Mouse (Mus musculus) kidney, embryonic 16.5 days (tissue): ENCODE measurements at regions not wholly inside any gene's neighbourhood (a gene's known extent, or its start where the extent isn't known, plus 50 kb on each side); places are given as distances from the start of the nearest gene placed in this dataset.

Experiments used
- ATAC-seq: fragments of 200-750 bp; cut with Nextera tagmentation; 2 replicates; pipeline ENCODE4 v1.8.0; 2017; ENCODE audit warnings: moderate TSS enrichment; ENCODE audit not compliant: low FRiP score, low TSS enrichment
- H3K27ac ChIP-seq: fragments of 300-500 bp; sonication (generic); 2 replicates; pipeline ENCODE4 v1.5.1; 2014; ENCODE audit warnings: low read length
- H3K27me3 ChIP-seq: fragments of 300-500 bp; sonication (generic); 2 replicates; pipeline ENCODE4 v1.6.1; 2014; ENCODE audit warnings: low read length, control low read depth, mixed read lengths; ENCODE audit not compliant: insufficient read depth
- H3K36me3 ChIP-seq: fragments of 300-500 bp; sonication (generic); 2 replicates; pipeline ENCODE4 v1.6.1; 2014; ENCODE audit warnings: low read length, control low read depth, mixed read lengths; ENCODE audit not compliant: insufficient read depth
- H3K4me1 ChIP-seq: fragments of 300-500 bp; sonication (generic); 2 replicates; pipeline ENCODE4 v1.6.1; 2014; ENCODE audit warnings: low read length, control low read depth, mixed read lengths; ENCODE audit not compliant: insufficient read depth
- H3K4me2 ChIP-seq: fragments of 300-500 bp; sonication (generic); replicated peaks from 2 replicates; pipeline ENCODE4 v1.6.1; 2014; ENCODE audit warnings: low read depth, low read length
- H3K4me3 ChIP-seq: fragments of 300-500 bp; sonication (generic); 2 replicates; pipeline ENCODE4 v1.5.1; 2014; ENCODE audit warnings: mild to moderate bottlenecking, low read length
- H3K9ac ChIP-seq: fragments of 300-500 bp; sonication (generic); replicated peaks from 2 replicates; pipeline ENCODE4 v1.6.1; 2014; ENCODE audit warnings: low read length
- H3K9me3 ChIP-seq: fragments of 300-500 bp; sonication (generic); 2 replicates; pipeline ENCODE4 v1.6.1; 2016; ENCODE audit warnings: low read length, control low read depth
- WGBS: fragments of 180-500 bp; shearing (Covaris S2); extraction: QIAGEN DNeasy Blood & Tissue Kit; methylation state at CpG from one replicate; pipeline ENCODE4 v1.1.7; 2014; 5-methylcytosine and 5-hydroxymethylcytosine counted together

GRCm38 (mm10) chr7:133521936-133522335 is 80.0 kb downstream of the Tex36 start:
- H3K27ac ChIP-seq: no peak overlapping the region
- no peak for ATAC-seq
- no peaks in the 10 kb centered on the region for H3K9me3 ChIP-seq
- H3K4me2 ChIP-seq: no peak overlapping the region
- H3K36me3 ChIP-seq: no peaks in the 10 kb centered on the region
- H3K27me3 ChIP-seq: no peaks in the 10 kb centered on the region
- WGBS: 87% methylated on average over 3 of the region's 3 CpGs
- no peaks in the 10 kb centered on the region for H3K4me1 ChIP-seq
- H3K4me3 ChIP-seq: no peak overlapping the region
- H3K9ac ChIP-seq: no peak overlapping the region

- 90% methylated on average over 3 of the region's 3 CpGs for WGBS
- H3K4me1 ChIP-seq: no peaks in the 10 kb centered on the region
These were observed 83.0 kb downstream of the Tex36 start for GRCm38 (mm10) chr7:133518926-133519325.

GRCm38 (mm10) chr7:133517576-133517975 is 84.4 kb downstream of the Tex36 start:
- Histone ChIP-seq H3K4me2 (no peak overlapping the region), H3K27ac (no peak overlapping the region), H3K9me3 (no peaks in the 10 kb centered on the region), H3K9ac (no peak overlapping the region), H3K36me3 (no peaks in the 10 kb centered on the region), H3K27me3 (no peaks in the 10 kb centered on the region), H3K4me1 (no peaks in the 10 kb centered on the region), H3K4me3 (no peak overlapping the region)
- no peak for ATAC-seq
- 85% methylated on average over 5 of the region's 5 CpGs for WGBS

More at GRCm38 (mm10) chr7:133518926-133519325, 83.0 kb downstream of the Tex36 start:
- no peak overlapping the region for H3K9ac ChIP-seq
- ATAC-seq: no peak
- H3K36me3 ChIP-seq: no peaks in the 10 kb centered on the region
- H3K4me2 ChIP-seq: no peak overlapping the region
- H3K9me3 ChIP-seq: no peaks in the 10 kb centered on the region
- H3K4me3 ChIP-seq: no peak overlapping the region
- H3K27ac ChIP-seq: no peak overlapping the region
- no peaks in the 10 kb centered on the region for H3K27me3 ChIP-seq

- Histone ChIP-seq H3K4me2 (no peak overlapping the region), H3K9ac (no peak overlapping the region), H3K4me1 (peaks cover 13% of the 10 kb centered on the region; the same call in 1 of the 2 replicates), H3K36me3 (no peaks in the 10 kb centered on the region), H3K27me3 (no peaks in the 10 kb centered on the region), H3K9me3 (peaks cover 4% of the 10 kb centered on the region; the same call in 1 of the 2 replicates), H3K27ac (no peak overlapping the region), H3K4me3 (no peak overlapping the region)
- no peak for ATAC-seq
- WGBS: 49% methylated on average over 5 of the region's 5 CpGs
These were observed 91.0 kb downstream of the Tex36 start for GRCm38 (mm10) chr7:133510926-133511325.

GRCm38 (mm10) chr7:133509486-133509885 is 92.5 kb downstream of the Tex36 start:
- Histone ChIP-seq H3K27ac (peak overlapping the region; percentile 13; the same call in 1 of the 2 replicates), H3K4me1 (peaks cover 13% of the 10 kb centered on the region; the same call in 1 of the 2 replicates), H3K4me2 (no peak overlapping the region), H3K9me3 (peaks cover 4% of the 10 kb centered on the region; the same call in 1 of the 2 replicates), H3K36me3 (no peaks in the 10 kb centered on the region), H3K4me3 (no peak overlapping the region), H3K9ac (no peak overlapping the region), H3K27me3 (no peaks in the 10 kb centered on the region)
- 48% methylated on average over 4 of the region's 4 CpGs for WGBS
- no peak for ATAC-seq

GRCm38 (mm10) chr7:133508370-133509012 is 93.5 kb downstream of the Tex36 start:
- peak; percentile 71; the same call in 1 of the 2 replicates for ATAC-seq
- peaks cover 4% of the 10 kb centered on the region; the same call in 1 of the 2 replicates for H3K9me3 ChIP-seq
- peak overlapping the region; percentile 5 for H3K4me2 ChIP-seq
- H3K4me1 ChIP-seq: peaks cover 13% of the 10 kb centered on the region; the same call in 1 of the 2 replicates
- no peak overlapping the region for H3K4me3 ChIP-seq
- no peaks in the 10 kb centered on the region for H3K27me3 ChIP-seq
- 48% methylated on average over 11 of the region's 11 CpGs for WGBS
- no peaks in the 10 kb centered on the region for H3K36me3 ChIP-seq
- H3K27ac ChIP-seq: peak overlapping the region; percentile 76
- no peak overlapping the region for H3K9ac ChIP-seq

GRCm38 (mm10) chr7:133505628-133506027 is 96.3 kb downstream of the Tex36 start:
- WGBS: 91% methylated on average over 2 of the region's 2 CpGs

GRCm38 (mm10) chr7:133503946-133504345 is 98.0 kb downstream of the Tex36 start:
- H3K9ac ChIP-seq: no peak overlapping the region
- no peaks in the 10 kb centered on the region for H3K27me3 ChIP-seq
- peaks cover 4% of the 10 kb centered on the region; the same call in 1 of the 2 replicates for H3K9me3 ChIP-seq
- H3K4me2 ChIP-seq: no peak overlapping the region
- peaks cover 12% of the 10 kb centered on the region; the same call in 1 of the 2 replicates for H3K4me1 ChIP-seq
- no peaks in the 10 kb centered on the region for H3K36me3 ChIP-seq
- no peak for ATAC-seq
- WGBS: 85% methylated on average over 5 of the region's 5 CpGs
- no peak overlapping the region for H3K4me3 ChIP-seq
- H3K27ac ChIP-seq: no peak overlapping the region

More at GRCm38 (mm10) chr7:133505628-133506027, 96.3 kb downstream of the Tex36 start:
- Histone ChIP-seq H3K27ac (no peak overlapping the region), H3K36me3 (no peaks in the 10 kb centered on the region), H3K27me3 (no peaks in the 10 kb centered on the region), H3K9me3 (peaks cover 4% of the 10 kb centered on the region; the same call in 1 of the 2 replicates), H3K9ac (no peak overlapping the region), H3K4me2 (no peak overlapping the region), H3K4me3 (no peak overlapping the region), H3K4me1 (peaks cover 16% of the 10 kb centered on the region; the same call in 1 of the 2 replicates)
- no peak for ATAC-seq

- 14% methylated on average over 4 of the region's 4 CpGs for WGBS
- Histone ChIP-seq H3K9me3 (peaks cover 4% of the 10 kb centered on the region; the same call in 1 of the 2 replicates), H3K36me3 (no peaks in the 10 kb centered on the region), H3K4me2 (no peak overlapping the region), H3K4me1 (0 out of 2 replicates have a peak, but pooled peaks cover 3% of the 10 kb centered on the region), H3K27ac (no peak overlapping the region), H3K9ac (no peak overlapping the region), H3K27me3 (no peaks in the 10 kb centered on the region), H3K4me3 (no peak overlapping the region)
- no peak for ATAC-seq
These were observed 99.2 kb downstream of the Tex36 start for GRCm38 (mm10) chr7:133502731-133503130.

- H3K27ac ChIP-seq: no peak overlapping the region
- no peak overlapping the region for H3K4me2 ChIP-seq
- no peak for ATAC-seq
- no peaks in the 10 kb centered on the region for H3K9me3 ChIP-seq
- no peaks in the 10 kb centered on the region for H3K27me3 ChIP-seq
- no peaks in the 10 kb centered on the region for H3K36me3 ChIP-seq
- 92% methylated on average over 3 of the region's 3 CpGs for WGBS
- no peak overlapping the region for H3K9ac ChIP-seq
- peaks cover 15% of the 10 kb centered on the region for H3K4me1 ChIP-seq
- H3K4me3 ChIP-seq: no peak overlapping the region
These were observed 104.4 kb downstream of the Tex36 start for GRCm38 (mm10) chr7:133497551-133497950.
